Mouse (Mus musculus) lung, embryonic 14.5 days (tissue): ENCODE measurements around the gene Slc5a4a. TPM values are rescaled to one million over a fixed set of nuclear protein-coding genes. Genes with fewer than 3 reads are reported as not detected.

ENCODE experiments used
- ATAC-seq: fragments of 200-750 bp; cut with Nextera tagmentation; 2 replicates; pipeline ENCODE4 v1.8.0; 2017; ENCODE audit warnings: mild to moderate bottlenecking, moderate TSS enrichment, moderate library complexity; ENCODE audit not compliant: insufficient read depth
- DNase-seq: peaks from one replicate; pipeline ENCODE4 v3.0.0-alpha.2; 2015
- H3K27ac ChIP-seq: fragments of 300-500 bp; sonication (generic); 2 replicates; pipeline ENCODE4 v1.5.1; 2014; ENCODE audit warnings: low read depth, mild to moderate bottlenecking, moderate library complexity
- H3K27me3 ChIP-seq: fragments of 300-500 bp; sonication (generic); 2 replicates; pipeline ENCODE4 v1.6.1; 2014; ENCODE audit warnings: low read length, control low read depth; ENCODE audit not compliant: insufficient read depth
- H3K36me3 ChIP-seq: fragments of 300-500 bp; sonication (generic); 2 replicates; pipeline ENCODE4 v1.6.1; 2014; ENCODE audit warnings: control low read depth; ENCODE audit not compliant: insufficient read depth
- H3K4me1 ChIP-seq: fragments of 300-500 bp; sonication (generic); 2 replicates; pipeline ENCODE4 v1.6.1; 2014; ENCODE audit warnings: antibody characterized with exemption, control low read depth; ENCODE audit not compliant: insufficient read depth
- H3K4me2 ChIP-seq: fragments of 300-500 bp; sonication (generic); 2 replicates; pipeline ENCODE4 v1.6.1; 2014; ENCODE audit warnings: mild to moderate bottlenecking
- H3K4me3 ChIP-seq: fragments of 300-500 bp; sonication (generic); 2 replicates; pipeline ENCODE4 v1.5.1; 2014; ENCODE audit warnings: low read depth, low read length
- H3K9ac ChIP-seq: fragments of 300-500 bp; sonication (generic); 2 replicates; pipeline ENCODE4 v1.6.1; 2014
- H3K9me3 ChIP-seq: fragments of 300-500 bp; sonication (generic); 2 replicates; pipeline ENCODE4 v1.6.1; 2016; ENCODE audit warnings: low read depth, low read length, control low read depth
- CTCF ChIP-seq: IDR thresholded peaks from 2 replicates; pipeline ENCODE4 v1.5.1; 2016; ENCODE audit warnings: antibody characterized with exemption, low read depth
- whole genome bisulfite sequencing: fragments of 180-500 bp; shearing (Covaris S2); extraction: QIAGEN DNeasy Blood & Tissue Kit; methylation state at CpG from one replicate; pipeline ENCODE4 v1.1.7; 2014; 5-methylcytosine and 5-hydroxymethylcytosine counted together
- polyA plus RNA-seq: library from polyadenylated mRNA; unstranded; fragments of >200 nt; fragmentation: Nextera tagmentation; extraction: Ambion mirVana; gene quantifications from 2 replicates; pipeline ENCODE4 v1.2.1, GENCODE M21; 2014

The Slc5a4a gene
- polyA plus RNA-seq, 1 experiment from 2014 or later, result not detected

- TF ChIP-seq CTCF, result no peak
- Histone ChIP-seq H3K4me1 (no peaks in the 10 kb centered on the region), H3K9me3 (no peaks in the 10 kb centered on the region), H3K27me3 (no peaks in the 10 kb centered on the region), H3K27ac (no peak overlapping the region), H3K4me2 (no peak overlapping the region), H3K36me3 (no peaks in the 10 kb centered on the region), H3K4me3 (no peak overlapping the region), H3K9ac (no peak overlapping the region)
- DNase-seq (no peak), ATAC-seq (no peak)
- WGBS, result 64% methylated on average over 2 of the region's 2 CpGs
These were observed 10.9 kb upstream of the Slc5a4a start for GRCm38 (mm10) chr10:76136318-76136717.

DNA sequence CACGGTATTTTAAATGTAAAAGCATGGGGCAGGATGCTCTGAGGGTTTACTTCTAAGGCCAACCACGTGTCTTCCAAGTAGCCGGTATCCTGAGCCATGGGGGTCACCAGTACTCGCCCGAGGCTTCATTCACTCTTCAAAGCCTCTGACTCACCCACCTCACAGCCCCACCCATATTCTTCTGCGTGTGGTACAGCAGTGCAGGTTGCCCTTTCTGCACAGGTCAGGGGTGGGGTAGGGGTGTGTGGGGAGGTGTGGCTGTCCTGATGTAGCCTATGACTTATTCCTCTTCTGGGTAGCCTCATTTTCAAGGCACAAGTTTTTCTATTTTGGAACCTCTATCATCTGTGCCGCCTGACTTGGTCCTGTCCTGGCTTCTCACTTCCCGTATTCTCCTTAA is 405 bp upstream of the Slc5a4a start:
- Histone ChIP-seq H3K4me3 (no peak overlapping the region), H3K9me3 (no peaks in the 10 kb centered on the region), H3K4me2 (no peak overlapping the region), H3K27ac (no peak overlapping the region), H3K27me3 (no peaks in the 10 kb centered on the region), H3K9ac (no peak overlapping the region), H3K4me1 (no peaks in the 10 kb centered on the region), H3K36me3 (no peaks in the 10 kb centered on the region)
- WGBS, result 56% methylated on average over 8 of the region's 8 CpGs
- DNase-seq, result no peak
- ATAC-seq, result no peak
- TF ChIP-seq CTCF, result no peak

DNA sequence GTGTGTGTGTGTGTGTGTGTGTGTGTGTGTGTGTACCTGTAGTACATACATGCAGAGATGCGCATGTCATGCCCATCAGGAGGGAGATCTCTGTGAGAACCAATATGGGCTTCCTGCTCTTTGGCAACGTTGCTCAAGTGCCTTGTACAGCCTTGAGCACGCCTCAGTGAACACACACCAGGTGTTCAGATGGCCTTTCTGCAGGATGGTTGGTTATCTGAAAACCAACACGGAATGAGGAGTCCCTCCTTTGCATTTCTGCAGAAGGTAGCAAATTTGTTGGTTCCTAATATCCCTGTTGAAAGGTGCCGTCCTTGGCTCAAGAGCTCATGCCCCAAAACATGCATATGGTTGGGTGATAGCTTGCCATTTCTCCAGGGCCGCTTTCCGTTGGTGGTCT is 8.7 kb downstream of the Slc5a4a start:
- WGBS, result 79% methylated on average over 7 of the region's 7 CpGs
- DNase-seq, result no peak

GRCm38 (mm10) chr10:76157528-76157927 is 10.3 kb downstream of the Slc5a4a start:
- H3K4me3 ChIP-seq, result no peak overlapping the region
- no peak overlapping the region for H3K4me2 ChIP-seq
- 68% methylated on average over 5 of the region's 5 CpGs for WGBS
- no peak overlapping the region for H3K27ac ChIP-seq
- H3K4me1 ChIP-seq, result no peaks in the 10 kb centered on the region
- DNase-seq (no peak), ATAC-seq (no peak)
- H3K27me3 ChIP-seq, result no peaks in the 10 kb centered on the region
- no peaks in the 10 kb centered on the region for H3K36me3 ChIP-seq
- no peaks in the 10 kb centered on the region for H3K9me3 ChIP-seq
- H3K9ac ChIP-seq, result no peak overlapping the region
- no peak for TF ChIP-seq CTCF

More for the DNA sequence above, 8.7 kb downstream of the Slc5a4a start:
- no peak overlapping the region for H3K4me3 ChIP-seq
- no peak overlapping the region for H3K4me2 ChIP-seq
- H3K4me1 ChIP-seq, result no peaks in the 10 kb centered on the region
- no peak overlapping the region for H3K9ac ChIP-seq
- H3K36me3 ChIP-seq, result no peaks in the 10 kb centered on the region
- H3K27me3 ChIP-seq, result no peaks in the 10 kb centered on the region
- H3K9me3 ChIP-seq, result no peaks in the 10 kb centered on the region
- no peak for TF ChIP-seq CTCF
- no peak for ATAC-seq
- no peak overlapping the region for H3K27ac ChIP-seq

GRCm38 (mm10) chr10:76158009-76158408 is 10.8 kb downstream of the Slc5a4a start:
- no peaks in the 10 kb centered on the region for H3K36me3 ChIP-seq
- H3K4me3 ChIP-seq, result no peak overlapping the region
- no peak for DNase-seq
- no peaks in the 10 kb centered on the region for H3K9me3 ChIP-seq
- no peak overlapping the region for H3K27ac ChIP-seq
- no peak for ATAC-seq
- WGBS, result 25% methylated on average over 1 of the region's 1 CpGs
- no peaks in the 10 kb centered on the region for H3K4me1 ChIP-seq
- no peak overlapping the region for H3K4me2 ChIP-seq
- H3K27me3 ChIP-seq, result no peaks in the 10 kb centered on the region
- no peak overlapping the region for H3K9ac ChIP-seq
- no peak for TF ChIP-seq CTCF

DNA sequence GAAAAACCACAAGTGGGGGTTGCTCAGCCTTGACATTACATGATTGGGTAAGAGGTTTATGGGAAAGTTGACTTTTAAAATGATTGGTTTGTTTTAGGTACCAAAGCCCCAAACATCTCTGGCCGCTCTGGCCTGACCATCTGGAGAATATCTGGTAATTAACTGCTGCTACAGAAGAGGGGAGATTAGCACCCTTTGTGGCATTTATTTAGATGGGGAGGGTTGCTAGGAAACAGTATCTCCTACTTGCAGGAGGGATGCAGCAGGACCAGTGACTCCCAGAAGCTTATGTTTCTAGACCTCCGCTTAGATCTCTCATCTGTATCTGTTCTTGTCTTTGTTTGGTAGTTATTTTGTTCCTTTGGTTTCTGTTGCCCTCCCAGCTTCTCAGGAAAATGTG is 27.6 kb downstream of the Slc5a4a start:
- Histone ChIP-seq H3K27ac (no peak overlapping the region), H3K9me3 (no peaks in the 10 kb centered on the region), H3K4me3 (no peak overlapping the region), H3K4me1 (no peaks in the 10 kb centered on the region), H3K9ac (no peak overlapping the region), H3K4me2 (no peak overlapping the region), H3K36me3 (no peaks in the 10 kb centered on the region), H3K27me3 (no peaks in the 10 kb centered on the region)
- DNase-seq (no peak), ATAC-seq (no peak)
- 49% methylated on average over 2 of the region's 2 CpGs for whole genome bisulfite sequencing
- no peak for TF ChIP-seq CTCF

GRCm38 (mm10) chr10:76185216-76185615 is 38.0 kb downstream of the Slc5a4a start:
- DNase-seq (no peak), ATAC-seq (no peak)
- Histone ChIP-seq H3K4me3 (no peak overlapping the region), H3K4me2 (no peak overlapping the region), H3K27me3 (no peaks in the 10 kb centered on the region), H3K9ac (no peak overlapping the region), H3K36me3 (no peaks in the 10 kb centered on the region), H3K9me3 (no peaks in the 10 kb centered on the region), H3K4me1 (no peaks in the 10 kb centered on the region), H3K27ac (no peak overlapping the region)
- TF ChIP-seq CTCF, result no peak
- WGBS, result 57% methylated on average over 4 of the region's 4 CpGs

DNA sequence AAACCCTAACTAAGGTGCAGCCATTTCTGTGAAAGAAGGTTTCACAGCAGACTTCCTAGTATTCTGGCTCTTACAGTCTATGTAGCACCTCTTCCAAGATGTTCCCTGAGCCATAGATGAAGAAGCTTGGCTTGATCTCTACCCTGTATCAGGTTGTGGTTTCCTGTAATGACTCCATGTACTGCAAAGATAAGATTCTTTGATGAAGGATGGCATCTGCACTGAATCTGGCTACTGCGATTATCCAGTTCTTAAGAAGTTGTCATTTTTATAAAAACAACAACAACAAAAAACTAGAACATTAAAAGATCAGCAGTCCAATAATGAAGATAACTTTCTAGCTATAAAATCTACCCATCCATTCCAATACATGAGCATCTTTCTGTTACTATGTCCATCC is 40.8 kb downstream of the Slc5a4a start:
- ATAC-seq, result no peak
- WGBS, result 98% methylated on average over 1 of the region's 1 CpGs
- no peak for TF ChIP-seq CTCF

More for the DNA sequence above, 40.8 kb downstream of the Slc5a4a start:
- Histone ChIP-seq H3K4me1 (no peaks in the 10 kb centered on the region), H3K4me3 (no peak overlapping the region), H3K27me3 (no peaks in the 10 kb centered on the region), H3K36me3 (no peaks in the 10 kb centered on the region), H3K9me3 (no peaks in the 10 kb centered on the region), H3K4me2 (no peak overlapping the region), H3K9ac (no peak overlapping the region), H3K27ac (no peak overlapping the region)
- DNase-seq, result no peak
